Mouse (Mus musculus) CH12.LX (cell line): Measurements from ENCODE around the gene Cfdp1.

Source experiments
- CHD2 ChIP-seq: IDR thresholded peaks from 2 replicates; pipeline ENCODE4 v1.6.1; 2011; ENCODE audit warnings: low read length, improper control_type of control experiment
- CTCF ChIP-seq, 2 experiments: IDR thresholded peaks in 1 of 2; conservative IDR thresholded peaks in 1 of 2; 2 replicates each; pipeline ENCODE4 v1.5.1; 2011 to 2012; ENCODE audit warnings: low read depth in 2 of 2, low read length in 2 of 2, improper control_type of control experiment in 1 of 2, inconsistent platforms in 1 of 2, mild to moderate bottlenecking in 1 of 2, moderate library complexity in 1 of 2
- MAX ChIP-seq: IDR thresholded peaks from 2 replicates; pipeline ENCODE4 v1.6.1; 2011; ENCODE audit warnings: low read length, improper control_type of control experiment
- MEF2A ChIP-seq: IDR thresholded peaks from 2 replicates; pipeline ENCODE4 v1.6.1; 2014; ENCODE audit warnings: low read depth, mild to moderate bottlenecking, inconsistent platforms, low read length, improper control_type of control experiment, borderline replicate concordance
- POLR2A ChIP-seq: IDR thresholded peaks from 2 replicates; pipeline ENCODE4 v1.6.1; 2011; ENCODE audit warnings: low read depth, mild to moderate bottlenecking, improper control_type of control experiment, low read length
- TCF12 ChIP-seq: IDR thresholded peaks from 2 replicates; pipeline ENCODE4 v1.6.1; 2014; ENCODE audit warnings: low read depth, mild to moderate bottlenecking, inconsistent platforms, low read length, improper control_type of control experiment
- USF1 ChIP-seq: IDR thresholded peaks from 2 replicates; pipeline ENCODE4 v1.6.1; 2014; ENCODE audit warnings: low read depth, mild to moderate bottlenecking, inconsistent platforms, low read length, improper control_type of control experiment
- ZC3H11A ChIP-seq: IDR thresholded peaks from 2 replicates; pipeline ENCODE4 v1.6.1; 2012; ENCODE audit warnings: low read depth, mild to moderate bottlenecking, inconsistent platforms, low read length, improper control_type of control experiment
- ZMIZ1 ChIP-seq: IDR thresholded peaks from 2 replicates; pipeline ENCODE4 v1.6.1; 2012; ENCODE audit warnings: low read depth, mild to moderate bottlenecking, inconsistent platforms, low read length, improper control_type of control experiment

DNA sequence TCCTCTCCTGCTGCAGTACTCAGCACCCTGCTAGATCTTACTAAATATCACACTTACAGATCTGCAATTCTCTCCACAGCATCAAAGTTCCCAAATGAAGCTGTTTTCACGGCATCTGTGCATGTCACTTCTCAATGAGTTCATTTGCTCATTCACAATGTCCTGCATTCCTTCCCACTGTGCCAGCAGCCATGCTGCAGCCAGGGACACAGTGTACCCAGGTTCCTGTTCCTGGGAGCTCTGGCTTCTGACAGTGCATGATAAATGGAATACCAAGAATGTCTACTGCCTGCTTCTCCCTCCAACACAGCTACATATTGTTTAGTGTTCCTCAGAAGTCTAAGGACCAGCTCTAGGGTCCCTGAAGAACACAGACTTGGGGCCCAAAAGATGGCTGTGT is 57.6 kb downstream of the Cfdp1 start:
- TF ChIP-seq POLR2A (no peak), CTCF (conservative IDR thresholded peaks at IDR 0.05 in 1 of 2, IDR thresholded peaks at IDR 0.05 in 1 of 2; ENCODE audit: low read depth in 2 of 2, low read length in 2 of 2) (no peak), MAX (no peak), ZMIZ1 (no peak), ZC3H11A (no peak), MEF2A (no peak), TCF12 (no peak), USF1 (no peak), CHD2 (no peak)
